Mouse (Mus musculus) heart, adult 11 months (tissue): ENCODE data around the gene Rrh.

ENCODE experiments used
- DNase-seq: peaks from one replicate; pipeline ENCODE4 v3.0.0; 2022

The Rrh gene

DNA sequence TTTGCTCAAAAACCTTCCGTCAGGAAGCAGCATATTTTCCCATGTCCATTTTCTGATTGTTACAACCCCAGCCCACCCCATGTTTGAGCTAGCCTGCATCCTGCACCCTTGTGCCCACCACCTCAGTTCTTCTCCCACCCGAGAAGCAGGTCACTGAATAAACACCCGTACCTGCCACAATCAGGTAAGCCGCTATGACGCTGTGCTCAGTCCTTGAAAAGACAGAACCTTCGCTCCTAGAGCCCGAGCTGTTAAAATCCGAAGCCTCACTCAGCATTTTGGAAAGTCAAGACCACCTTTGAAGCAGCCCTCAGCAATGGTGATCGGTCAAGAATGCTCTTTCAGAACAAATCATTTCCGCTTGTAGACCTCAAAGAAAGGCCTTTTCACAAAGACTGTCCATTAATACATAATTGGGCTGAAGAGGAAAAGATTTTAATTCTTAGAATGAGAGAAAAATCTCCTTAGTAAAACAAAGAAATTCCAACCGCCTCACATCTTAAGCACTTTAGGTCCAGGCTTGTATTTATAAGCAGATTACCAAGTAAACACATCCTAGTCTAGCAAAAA lies at the start of gene Rrh:
Gene Rrh (minus strand): TSS at position 382 of the 570 bp plus-strand sequence.
- DNase-seq, result peak; percentile 55

DNA sequence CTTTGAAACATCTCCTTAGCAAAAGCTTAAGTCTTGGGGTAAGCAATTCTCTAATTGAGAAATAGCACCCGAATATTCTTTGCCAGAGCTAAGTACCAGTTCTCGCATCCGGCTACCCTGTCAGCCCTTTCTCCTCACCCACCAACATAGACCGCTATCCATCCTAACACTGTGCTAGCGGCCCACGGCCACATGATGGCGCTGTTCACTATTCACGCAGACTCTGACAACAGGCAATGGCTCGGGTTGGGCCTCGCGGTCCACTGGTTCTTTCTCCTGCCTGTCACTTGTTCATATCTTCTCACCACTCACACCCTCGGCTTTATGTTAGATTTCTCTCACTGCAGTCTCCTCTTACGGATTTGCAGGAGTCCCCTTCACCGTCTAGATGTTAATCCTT lies 41.3 kb upstream of the Rrh start:
- no peak for DNase-seq

DNA sequence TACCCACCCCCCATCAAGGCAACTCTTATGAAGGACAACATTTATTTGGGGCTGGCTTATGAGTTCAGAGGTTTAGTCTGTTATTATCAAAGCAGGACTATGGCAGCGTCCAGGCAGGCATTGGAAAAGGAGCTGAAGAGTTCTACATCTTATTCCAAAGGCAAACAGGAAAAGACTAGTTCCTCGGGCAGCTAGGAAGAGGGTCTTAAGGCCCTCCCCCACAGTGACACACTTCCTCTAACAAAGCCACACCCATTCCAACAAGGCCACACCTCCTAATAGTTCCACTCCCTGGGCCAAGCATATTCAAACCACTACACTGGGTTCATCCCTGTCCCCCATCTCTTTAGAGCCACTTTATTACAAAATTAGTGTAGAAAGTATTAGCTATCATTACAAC lies 40.2 kb upstream of the Rrh start:
- DNase-seq, result no peak

DNA sequence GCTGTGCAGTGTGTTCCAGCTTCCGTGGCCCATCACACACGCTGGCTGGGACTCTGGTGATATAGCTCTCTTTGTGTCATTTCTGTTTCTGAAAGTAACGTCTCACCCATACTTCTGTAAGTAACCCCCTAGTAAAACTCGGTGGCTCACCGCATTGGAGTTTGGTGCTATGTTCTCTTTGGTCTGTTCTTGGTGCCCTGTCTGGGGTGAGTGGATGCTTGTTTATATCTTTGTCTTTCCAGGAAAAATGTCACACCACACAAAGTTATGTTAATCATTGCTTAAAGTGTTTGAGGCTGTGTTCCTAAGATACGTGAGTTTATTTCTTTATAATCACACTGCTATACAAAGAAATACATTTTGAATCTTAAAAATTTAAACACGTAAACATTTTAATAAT lies 24.5 kb upstream of the Rrh start:
- peak; percentile 57 for DNase-seq

DNA sequence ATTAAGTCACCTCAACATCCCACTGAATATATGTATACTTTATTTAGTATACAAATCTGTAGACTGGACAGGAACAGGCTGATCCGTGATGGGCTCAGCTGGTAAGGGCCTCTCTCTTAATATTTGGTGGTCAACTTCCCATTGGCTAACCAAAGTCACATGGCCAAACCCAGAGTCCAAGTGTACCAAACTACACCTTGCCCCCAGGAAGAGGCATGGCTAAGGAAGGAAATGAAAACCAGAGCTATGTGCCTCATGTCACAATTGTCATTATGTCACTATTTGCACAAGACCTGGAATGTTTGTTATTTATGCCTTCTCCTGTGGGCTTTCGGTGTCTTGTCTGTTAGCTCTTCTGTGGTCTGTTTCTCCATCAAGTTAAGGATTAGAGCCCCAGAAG lies 23.5 kb upstream of the Rrh start:
- no peak for DNase-seq

DNA sequence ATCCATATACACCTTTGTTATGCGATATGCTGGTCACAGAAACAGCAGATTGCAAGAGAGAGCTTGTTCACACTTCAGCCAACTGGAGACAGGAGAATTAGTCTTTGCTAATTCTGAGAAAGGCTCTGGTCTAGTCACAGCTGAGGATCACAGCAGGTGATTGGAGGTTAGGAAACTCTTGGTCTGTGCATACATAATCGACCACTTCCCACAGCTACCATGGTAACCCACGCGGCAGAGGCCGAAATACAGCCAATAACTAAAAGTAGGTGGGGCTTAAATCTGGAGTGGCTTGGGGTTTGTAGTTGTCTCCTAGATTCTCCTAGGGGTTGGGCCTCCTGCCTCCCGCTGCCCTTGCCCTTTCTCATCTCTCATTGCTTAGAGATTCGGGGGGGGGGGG lies 15.6 kb upstream of the Rrh start:
- DNase-seq, result peak; percentile 50

DNA sequence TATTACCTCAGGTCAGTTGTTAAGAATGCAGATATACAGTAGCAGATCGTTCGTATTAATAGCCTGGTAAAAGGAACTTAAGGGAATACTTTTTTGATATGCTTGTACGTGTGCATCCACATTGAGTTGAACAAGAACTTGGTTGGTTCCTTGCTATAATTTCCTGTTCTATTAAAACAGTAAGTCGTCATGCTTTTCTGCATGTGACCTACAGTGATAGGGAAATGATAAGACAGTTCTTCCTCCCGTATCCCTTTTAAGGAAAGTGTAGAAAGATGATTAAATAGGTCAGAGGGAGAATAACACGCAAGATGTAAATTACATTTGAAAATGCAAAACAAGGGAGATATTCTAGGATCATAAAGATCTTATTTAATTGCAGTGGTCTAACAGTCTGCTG lies 14.6 kb upstream of the Rrh start:
- DNase-seq, result no peak

DNA sequence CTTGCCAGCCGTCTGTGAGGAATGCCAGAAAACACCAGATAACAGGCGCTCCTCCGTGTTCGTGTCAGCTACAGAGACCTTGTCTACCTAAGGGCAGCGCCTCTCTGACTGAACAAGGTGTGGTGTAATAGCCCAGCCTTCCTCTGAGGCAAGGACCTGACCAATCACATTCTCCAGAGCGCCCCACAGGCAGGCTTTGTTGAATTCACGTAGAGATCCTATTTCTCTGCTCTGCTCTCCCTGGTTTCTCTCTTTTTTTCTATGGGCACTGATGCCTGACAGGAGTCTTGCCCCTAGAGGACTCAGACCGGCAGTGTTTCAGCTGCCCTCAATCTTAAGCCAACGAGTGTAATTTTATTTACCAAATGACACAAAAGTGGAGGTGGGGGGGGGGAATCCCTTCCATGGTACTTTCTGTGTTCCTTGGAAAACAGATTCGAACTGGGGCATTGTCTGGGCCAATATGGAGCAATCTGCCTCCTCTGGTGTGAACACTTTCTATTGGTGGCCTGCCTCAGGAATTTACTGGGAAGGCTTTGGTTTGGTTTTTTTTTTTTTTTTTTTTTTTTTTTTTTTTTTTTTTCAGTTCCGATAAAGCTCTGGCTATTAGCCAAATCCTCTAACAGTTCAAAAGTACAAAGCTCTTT lies 13.8 kb upstream of the Rrh start:
- peak; percentile 90 for DNase-seq

DNA sequence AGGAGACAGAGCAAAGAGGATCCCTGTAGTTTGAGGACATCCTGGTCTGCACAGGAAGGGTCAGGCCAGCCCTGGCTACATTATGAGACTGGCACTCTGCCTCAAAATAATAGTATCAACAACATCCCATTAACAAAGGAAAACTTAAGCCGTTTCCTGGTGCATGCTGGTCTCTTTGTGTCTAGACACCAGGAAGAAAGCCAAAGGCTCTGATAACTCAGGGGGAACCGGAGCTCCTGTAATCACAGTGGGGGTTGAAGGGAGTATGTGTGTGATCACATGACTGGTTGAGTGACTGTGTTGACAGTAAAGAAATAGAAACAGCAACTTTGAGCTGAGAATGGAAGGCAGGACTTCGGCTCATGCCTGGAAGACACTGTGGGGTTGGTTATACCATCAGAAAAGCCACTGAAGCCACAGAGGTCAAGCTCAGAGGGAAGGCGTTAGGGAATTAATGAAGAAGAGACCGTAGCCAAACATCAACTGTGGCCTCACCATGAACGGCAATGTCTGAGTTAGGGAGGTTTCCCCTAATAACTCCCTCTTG lies 13.1 kb upstream of the Rrh start, which contains the start of gene Cfi:
Gene Cfi (plus strand): TSS at position 497 of the 547 bp plus-strand sequence.
- peak; percentile 85 for DNase-seq

DNA sequence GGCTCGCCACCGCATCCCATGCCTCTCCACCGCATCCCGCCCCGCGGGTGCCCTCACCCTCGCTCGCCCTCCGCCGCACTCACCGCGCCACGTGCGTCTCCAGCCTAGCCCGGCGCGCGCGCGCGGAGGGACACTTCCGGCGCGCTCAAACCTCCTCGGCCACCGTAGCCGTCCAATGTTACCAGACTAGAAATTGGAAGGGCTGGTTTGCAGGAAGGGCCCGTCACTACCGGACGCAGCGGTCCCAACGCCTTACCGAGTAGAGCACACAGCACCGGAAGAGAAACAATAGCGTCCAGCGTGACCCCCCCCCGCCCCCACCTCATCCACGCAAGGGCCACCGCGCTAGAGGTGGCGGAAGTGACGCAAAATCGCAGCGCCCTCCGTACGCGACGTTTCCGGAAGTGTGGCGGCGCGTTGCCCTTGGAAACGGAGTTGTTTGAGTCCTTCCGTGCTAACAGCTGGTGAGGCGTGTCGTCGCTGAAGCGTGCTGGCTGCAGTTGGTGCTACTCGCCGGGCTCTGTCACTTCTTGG lies 8.7 kb upstream of the Rrh start, which contains the start of gene Gar1:
Gene Gar1 (minus strand): TSS at position 362 of the 534 bp plus-strand sequence.
- DNase-seq, result peak; percentile 99

DNA sequence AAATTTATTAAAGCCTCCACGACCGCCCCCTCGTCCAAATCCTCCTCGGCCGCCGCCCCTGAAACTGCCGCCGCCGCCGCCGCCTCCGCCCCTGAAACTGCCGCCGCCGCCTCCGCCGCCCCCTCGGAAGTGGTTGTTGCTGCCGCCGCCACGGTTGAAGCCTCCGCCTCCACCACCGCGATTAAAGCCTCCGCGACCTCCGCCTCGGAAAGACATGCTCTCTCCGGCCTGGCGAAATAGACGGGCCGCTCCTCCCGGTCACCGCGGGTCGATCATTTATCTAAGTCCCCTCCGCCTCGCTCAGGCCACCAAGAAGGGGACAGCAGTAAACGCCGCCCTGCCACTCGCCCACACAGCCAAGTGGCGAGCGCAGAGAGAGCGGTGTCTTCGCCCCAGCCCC lies 8.2 kb upstream of the Rrh start:
- no peak for DNase-seq

DNA sequence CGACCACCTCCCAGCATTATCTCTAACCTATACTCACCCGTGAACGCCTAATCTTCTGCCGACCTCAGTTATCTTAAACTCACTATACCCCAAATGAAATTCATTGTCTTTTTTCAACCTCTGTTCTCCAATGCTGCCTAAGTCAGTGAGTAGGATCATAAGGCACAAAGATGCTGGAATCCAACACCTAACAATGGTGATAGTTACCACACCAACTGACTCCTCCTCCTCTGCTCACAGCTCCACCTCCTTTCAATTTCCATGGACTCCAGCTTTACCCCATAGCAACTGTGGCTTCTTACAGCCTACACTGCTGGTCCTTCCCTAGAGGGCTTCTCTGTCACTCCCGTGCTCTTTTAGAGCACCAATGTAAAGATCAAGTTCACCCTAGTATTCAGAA lies 5.3 kb upstream of the Rrh start:
- peak; percentile 78 for DNase-seq

DNA sequence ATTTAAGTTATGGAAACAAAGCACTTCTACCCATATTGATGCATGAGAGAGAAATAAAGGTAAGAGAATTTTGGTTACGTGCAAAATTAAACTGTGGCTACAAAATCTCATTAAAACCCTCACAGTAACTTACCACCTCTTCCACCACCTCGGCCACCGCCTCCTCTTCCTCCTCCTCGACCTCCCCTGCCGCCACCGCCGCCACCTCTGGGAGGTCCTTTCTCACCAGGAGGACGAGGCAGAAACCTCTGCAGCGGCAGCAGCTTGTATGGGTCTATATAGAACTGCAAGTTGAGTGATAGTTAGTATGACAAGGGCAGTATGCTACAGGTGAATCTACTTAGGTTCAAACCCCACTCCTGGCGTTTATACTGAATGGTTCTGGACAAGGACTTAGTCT lies 4.3 kb upstream of the Rrh start:
- DNase-seq, result peak; percentile 74

DNA sequence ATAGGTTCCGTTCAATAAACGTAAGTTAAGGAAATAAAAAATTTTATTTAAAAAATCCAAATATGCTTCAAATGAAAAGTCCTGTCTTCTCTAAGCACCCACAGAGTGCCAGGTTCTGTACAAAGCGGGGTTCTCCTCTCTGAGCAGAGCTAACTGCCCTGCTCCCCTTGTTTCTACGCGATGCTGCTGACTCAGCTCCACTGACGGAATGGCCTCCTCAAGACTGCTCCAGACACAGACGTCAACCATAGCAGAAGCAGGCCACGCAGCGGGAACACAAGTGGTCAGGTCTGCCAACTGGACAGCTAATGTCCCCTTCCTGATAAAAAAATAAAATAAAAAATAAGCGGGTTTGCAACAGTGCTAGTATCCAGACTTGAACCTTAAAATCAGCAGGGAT lies 2.5 kb upstream of the Rrh start:
- DNase-seq, result peak; percentile 61

DNA sequence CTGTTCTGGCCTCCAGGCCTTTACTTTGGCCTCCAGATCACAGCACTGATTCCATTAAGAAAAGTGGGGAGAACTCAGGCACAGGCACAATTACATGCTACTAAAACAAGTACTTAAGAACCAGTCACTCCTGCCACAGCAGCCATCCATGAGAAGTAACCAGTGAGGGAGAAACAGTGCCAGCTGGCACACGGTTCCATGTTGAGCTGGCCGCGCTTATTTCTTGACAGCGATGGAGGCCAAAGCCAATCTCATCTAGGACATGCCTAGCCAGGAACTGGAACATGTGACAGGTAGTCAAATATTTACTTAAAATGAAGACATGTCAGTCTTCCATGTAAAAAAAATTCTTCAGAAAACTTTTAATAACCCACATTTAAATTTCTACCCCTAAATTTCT lies 1.8 kb upstream of the Rrh start:
- DNase-seq, result peak; percentile 94

DNA sequence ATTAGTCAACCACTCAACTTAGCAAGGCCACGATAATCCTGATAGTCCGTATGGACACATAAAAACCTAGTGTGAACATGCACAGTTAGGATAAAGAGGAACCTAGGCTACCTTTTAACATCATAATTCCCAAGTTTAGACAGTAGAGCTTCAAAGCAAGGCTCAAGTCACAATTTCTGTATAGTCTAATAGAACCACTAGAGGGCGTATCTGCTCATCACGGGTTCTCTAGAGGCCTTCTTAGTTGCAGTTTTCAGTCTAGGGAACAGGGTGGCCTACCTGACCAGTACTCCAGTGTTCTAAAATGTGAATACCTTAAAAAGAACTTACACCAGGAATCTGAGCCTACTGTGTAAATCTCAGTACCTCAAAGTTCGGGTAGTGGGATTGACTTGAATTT lies 906 bp upstream of the Rrh start:
- peak; percentile 76 for DNase-seq

DNA sequence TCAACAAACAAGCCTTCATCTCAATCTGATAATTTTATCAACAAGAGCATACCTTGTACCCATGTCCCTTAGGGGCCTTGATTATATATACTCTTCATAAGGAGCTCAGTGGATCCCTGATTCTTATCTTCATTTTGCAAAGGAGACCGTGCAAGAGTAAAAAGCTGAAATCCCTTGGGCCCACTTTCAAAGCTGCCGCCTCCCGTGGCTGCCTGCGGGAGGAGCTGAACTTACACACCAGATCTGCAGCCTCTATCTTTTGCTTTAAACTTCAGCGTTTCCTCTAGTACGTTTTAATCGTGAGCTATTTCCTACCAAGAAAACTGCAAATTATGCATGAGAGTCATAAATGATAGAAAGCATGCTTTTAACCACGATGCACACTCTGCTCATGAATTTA lies 651 bp downstream of the Rrh start:
- peak; percentile 28 for DNase-seq

DNA sequence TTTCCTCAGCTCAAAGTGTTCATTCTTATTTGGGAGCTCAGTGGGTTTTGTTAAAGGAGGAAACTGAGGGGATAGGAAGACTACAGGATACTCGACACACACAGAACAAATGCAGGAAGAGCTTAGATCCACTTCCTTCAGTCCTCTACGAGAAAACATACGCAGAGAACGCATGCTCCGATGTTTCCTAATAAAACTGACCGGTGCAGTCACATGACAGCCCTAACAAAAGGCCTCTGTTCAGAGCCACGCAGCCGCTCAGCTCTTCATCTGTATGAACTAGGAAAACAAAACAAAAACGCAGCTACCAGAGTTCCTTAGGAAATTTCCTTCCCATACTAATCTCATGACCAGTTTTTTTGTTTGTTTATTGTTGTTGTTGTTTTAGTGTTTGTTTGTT lies 1.5 kb downstream of the Rrh start:
- DNase-seq, result peak; percentile 54

DNA sequence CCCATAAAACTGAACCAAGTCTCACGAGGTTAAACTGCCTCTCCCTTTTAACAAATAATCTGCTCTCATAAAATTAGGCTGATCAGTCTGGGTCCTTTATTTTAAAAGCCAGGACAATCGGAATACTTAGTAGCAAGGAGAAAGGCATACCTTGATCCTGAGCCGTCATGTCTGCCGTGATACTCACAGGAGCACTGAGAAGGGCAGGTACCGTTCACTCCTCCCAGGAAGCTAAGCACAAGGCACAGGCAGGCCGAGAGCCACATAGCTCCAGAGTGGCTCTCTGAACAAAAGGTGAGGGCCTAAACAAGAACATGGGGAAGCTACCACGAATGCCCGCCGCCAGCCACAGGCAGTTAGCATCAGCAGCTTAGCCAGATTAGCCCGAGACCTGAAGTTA lies 18.6 kb downstream of the Rrh start, which contains the start of gene Lrit3:
Gene Lrit3 (minus strand): TSS at position 266 of the 400 bp plus-strand sequence.
- DNase-seq, result peak; percentile 66

DNA sequence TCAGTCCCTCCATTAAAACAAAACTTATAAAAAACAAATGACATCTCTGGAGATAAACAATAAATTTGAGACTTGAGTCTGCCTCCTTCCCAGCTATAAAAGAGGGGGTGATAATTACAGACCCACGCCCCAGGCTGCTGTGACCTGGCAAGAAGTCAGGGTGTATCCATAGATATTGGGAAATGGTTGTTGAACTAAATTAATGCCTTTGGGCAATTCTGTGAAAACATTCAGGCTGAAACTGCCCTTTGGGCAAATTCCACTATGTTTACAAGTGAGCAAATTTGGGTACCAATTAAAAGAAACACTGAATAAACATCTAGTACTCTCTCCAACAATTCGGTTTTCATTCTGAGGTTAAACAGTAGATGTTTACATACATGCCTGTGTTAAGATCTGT lies 23.4 kb downstream of the Rrh start:
- DNase-seq, result no peak

DNA sequence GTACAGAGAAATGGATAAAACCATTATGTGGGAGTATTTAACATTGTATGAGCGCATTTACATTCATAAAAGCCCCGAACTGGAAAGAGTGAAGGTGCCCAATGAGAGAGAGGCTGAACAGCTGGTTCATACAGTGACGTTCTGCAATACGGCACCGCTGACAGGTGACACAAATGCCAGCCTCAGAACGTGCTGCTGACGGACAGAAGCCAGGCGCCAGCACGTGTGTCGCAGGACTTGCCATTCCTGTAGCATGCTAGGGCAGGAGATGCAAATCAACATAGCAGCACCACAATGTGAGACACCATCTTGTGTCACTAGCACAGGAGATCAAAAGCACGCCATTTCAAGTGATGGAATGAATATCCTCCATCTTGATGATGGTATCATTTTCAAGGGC lies 23.8 kb downstream of the Rrh start:
- DNase-seq, result no peak

DNA sequence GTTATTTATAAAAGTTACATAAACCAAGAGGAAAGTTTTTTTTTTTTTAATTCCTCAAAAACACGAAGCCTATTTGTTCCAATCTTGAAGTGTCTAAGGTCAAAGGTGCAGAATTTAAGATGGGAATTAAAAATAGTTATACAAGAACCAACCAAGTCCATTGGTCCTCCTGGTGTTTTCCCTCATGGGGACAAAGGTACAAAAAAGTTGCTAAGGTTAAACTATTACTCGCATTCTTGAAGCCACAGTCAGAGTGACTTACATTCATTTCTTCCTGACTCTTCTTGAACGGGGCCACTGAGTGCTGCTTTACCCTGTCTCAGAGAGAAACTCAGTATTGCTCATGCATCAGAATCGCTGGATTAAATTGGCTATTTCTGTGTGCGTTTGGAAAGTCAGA lies 25.0 kb downstream of the Rrh start:
- DNase-seq, result no peak

DNA sequence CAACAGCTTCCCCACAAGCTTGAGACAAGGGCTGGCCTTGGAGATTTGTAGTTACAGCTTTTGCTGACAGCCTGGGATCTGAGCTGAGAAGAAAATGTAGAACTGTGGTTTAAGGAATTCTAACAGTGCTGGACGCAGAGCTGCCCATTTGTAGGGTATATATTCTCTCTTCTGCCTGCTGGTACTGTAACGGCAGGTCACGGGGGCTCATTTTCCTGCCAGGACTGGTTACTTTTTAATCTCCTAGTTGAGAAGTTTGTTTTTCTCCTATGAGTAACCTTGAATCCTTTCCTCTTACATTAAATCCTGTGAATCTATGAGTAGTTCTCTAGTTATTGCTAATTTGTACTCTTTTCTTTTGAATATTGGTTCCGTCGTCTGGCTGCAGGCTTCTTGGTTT lies 28.6 kb downstream of the Rrh start:
- no peak for DNase-seq

DNA sequence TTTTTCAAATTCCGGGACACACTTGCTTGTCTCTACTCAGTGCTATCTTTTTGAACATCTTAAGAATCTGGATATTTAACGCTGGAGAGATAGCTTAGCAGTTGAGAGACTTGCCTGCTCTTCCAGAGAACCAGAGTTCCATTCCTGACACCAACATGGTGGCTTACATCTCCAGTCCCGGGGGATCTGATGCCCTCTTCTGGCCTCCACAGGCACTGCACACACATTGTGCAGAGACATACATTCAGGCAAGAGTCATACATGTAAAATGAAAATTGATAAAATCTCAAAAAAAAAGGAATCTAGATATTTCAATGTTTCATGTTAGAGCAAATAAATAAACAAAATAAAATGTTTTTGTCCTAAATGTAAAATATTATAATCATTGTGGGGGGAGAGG lies 39.6 kb downstream of the Rrh start:
- DNase-seq, result peak; percentile 64
